Mouse (Mus musculus) thymus, postnatal 10 days (tissue): ENCODE measurements around the gene Sntb2.
"Not testable (repeated sequence)": the region's sequence is repeated elsewhere in the genome, so short reads cannot be mapped to it uniquely, and the experiment has no call there.

ENCODE experiments used
- DNase-seq, 2 experiments: peaks; one replicate each; pipeline ENCODE4 v3.0.0; 2021; ENCODE audit warnings: low spot score in 2 of 2

Sntb2 gene

GRCm38 (mm10) chr8:106972538-106973264 is 37.2 kb downstream of the Sntb2 start:
- no peak for DNase-seq

DNA sequence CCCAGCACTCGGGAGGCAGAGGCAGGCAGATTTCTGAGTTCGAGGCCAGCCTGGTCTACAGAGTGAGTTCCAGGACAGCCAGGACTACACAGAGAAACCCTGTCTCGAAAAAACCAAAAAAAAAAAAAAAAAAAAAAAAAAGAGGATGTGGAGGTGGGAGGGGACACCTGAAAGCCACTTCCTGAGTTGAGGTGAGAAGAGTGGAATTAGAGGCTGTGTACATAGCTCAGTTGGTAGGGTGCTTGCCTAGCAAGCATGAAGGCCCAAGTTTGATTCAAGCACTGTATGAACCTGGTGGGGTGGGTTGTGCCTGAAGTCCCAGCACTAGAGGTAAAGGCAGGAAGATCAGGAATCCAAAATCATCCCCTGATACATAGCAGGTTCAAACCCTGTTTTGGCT is 38.0 kb downstream of the Sntb2 start:
- DNase-seq: not testable (repeated sequence)

DNA sequence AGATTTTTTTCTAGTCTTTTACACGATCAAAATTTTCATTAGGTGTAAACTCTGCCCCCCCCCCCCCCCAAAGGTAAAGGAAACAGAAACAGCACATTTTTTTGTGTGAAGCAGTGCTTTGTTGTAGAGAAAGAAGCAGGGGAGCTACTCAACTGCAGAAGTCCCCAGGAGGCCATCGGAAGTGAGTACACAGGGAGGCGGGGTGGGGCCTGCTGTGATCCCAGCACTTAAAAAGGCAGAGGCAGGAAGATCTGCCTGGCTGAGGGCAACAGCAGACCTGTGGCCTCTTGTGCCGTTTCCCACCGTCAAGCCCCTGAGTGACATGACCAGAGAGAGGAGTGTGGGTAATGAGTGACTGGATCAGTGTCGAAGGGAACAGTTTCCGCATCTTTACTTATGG is 39.2 kb downstream of the Sntb2 start:
- DNase-seq: no peak

GRCm38 (mm10) chr8:106975764-106976163 is 40.2 kb downstream of the Sntb2 start:
- DNase-seq: no peak

DNA sequence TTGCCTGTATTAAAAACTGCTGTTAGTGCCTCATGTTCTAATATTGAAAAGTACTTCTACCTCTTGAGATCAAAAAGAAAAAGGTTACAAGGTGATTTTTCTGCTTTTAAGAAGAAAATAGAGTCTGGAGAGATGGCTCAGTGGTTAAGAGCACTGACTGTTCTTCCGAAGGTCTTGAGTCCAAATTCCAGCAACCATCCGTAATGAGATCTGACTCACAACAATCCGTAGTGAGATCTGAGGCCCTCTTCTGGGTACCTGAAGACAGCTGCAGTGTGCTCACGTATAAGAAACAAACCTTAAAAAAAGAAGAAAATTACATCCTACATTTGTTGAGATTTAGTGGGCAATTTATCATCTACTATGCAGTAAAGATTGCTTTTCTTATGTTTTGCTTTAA is 40.9 kb downstream of the Sntb2 start:
- no peak for DNase-seq

- no peak for DNase-seq
Observed at GRCm38 (mm10) chr8:106978755-106979251, 43.3 kb downstream of the Sntb2 start.

DNA sequence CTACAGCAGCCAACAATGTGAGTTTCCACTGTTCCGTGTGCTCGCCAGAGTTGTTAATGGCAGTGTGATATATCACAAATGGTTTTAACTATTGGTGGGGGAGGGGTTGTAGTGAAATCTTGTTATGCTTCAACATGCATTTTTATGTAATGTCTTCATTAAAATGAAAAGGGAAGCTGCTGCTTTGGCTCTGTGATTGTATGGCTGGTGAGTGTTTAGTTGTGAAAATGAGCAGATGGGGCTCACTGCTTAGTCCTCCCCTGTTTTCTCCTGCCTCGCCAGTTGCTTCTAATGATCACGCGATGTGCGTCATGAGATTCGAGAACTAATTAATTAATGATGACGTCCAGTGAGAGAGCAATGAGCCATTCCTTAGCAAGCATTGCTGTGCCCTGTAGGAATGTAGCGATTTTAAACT is 49.9 kb downstream of the Sntb2 start:
- no peak for DNase-seq

DNA sequence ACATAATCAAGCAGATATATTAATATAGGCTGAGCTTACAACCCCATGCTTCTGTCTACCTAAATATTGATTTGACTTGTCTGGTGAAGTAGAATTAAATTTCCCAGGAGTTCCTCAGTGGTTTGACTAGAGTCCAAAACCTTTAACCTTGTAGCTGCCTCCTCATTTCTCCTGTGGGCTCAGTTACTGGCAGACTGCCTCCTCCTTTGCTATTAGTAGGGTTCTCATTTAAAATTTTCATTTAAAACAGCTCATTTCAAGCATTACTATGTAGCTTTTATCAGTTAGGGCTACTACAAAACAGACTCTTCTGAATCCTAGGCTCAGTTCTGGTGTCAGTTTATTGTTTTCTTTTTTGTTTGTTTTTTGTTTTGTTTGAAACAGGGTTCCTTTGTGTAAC is 50.4 kb downstream of the Sntb2 start:
- no peak for DNase-seq

DNA sequence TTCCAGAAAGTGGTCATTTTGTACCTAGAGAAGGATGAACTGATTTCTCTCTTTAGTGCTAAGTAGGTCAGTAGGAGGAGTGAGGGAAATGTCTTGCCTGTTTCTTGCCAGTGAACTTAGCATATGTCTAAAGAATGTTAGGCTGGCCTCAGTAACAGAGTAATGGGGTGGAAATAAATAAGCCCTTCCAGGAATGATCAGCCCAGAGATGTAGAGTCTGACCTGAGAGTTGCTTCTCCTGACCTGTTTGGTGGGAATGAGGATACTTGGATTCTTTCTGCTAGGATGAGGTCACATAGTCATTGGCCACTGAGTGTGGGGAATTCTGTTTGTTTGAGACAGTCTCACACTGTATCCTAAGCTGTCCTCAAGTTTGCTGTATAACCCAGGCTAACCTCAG is 52.0 kb downstream of the Sntb2 start:
- DNase-seq: no peak

- no peak for DNase-seq
Observed at GRCm38 (mm10) chr8:106991393-106991792, 55.8 kb downstream of the Sntb2 start.

- DNase-seq: not testable (repeated sequence)
Observed at GRCm38 (mm10) chr8:106996339-106996738, 60.8 kb downstream of the Sntb2 start.

- DNase-seq: no peak
Observed at GRCm38 (mm10) chr8:106997416-106997815, 61.9 kb downstream of the Sntb2 start.

- no peak for DNase-seq
Observed at GRCm38 (mm10) chr8:106999068-106999467, 63.5 kb downstream of the Sntb2 start.

DNA sequence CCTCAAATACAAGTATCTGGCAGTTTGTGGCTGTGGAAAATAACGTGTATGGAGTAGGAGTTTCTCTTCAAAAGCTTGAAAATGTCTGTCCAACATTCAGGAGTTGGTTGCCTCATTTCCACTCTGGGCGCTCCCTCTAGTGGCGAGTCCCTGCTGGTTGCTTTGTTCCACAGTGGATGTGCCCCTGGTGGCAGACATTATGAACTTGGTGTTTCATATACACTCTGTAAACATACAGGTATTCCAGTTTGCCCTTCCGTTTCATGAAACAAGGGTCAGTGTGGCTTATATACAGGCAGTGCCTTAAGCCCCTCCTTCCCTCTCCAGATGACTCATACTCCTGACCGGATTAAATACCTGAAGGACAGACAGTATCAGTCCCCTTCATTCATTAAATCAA is 67.0 kb downstream of the Sntb2 start:
- peak; percentile 70 to 90 for DNase-seq

- DNase-seq: no peak
Observed at GRCm38 (mm10) chr8:107007795-107008194, 72.2 kb downstream of the Sntb2 start.

DNA sequence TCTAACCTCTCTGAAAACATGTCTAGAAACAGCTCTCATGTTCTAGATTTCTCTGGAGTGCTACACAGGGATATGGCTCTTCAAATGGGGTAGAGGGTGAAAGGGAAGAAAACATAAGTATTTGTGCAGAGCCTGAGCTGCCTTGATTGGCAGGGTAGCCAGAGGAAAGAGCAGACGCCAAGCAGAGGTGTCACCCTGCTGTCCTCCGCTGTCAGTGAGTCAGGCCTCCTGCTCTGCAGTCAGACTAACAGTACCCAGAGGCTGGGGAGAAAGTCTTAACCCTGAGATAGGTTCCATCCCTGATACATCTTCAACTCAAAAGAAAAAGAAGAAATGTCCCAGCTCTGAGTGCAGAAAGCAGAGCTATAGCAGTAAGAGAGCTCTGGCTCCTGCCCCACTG is 77.1 kb downstream of the Sntb2 start:
- DNase-seq: no peak

GRCm38 (mm10) chr8:107014915-107015314 is 79.4 kb downstream of the Sntb2 start:
- DNase-seq: no peak

DNA sequence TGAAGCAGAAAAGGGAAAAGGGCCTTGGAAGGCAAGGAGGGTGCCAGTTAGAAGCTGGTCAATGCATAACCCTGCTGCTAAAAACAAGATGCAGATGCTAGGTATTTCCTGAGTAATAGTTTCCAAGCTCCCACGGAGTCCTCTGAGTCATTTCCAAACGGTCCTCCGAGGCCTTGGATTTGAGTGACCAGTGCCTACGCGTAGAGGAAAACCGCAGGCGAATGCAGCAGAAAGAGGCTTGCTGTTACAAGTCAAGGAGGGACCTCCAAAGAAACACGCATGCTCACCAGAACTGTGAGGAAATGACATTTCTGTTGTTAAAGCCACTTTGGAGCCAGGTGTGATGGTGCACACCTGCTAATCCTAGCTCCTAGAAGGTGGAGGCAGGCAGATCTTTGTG is 87.9 kb downstream of the Sntb2 start:
- no peak for DNase-seq

- no peak for DNase-seq
Observed at GRCm38 (mm10) chr8:107029310-107029709, 93.8 kb downstream of the Sntb2 start.

- DNase-seq: no peak
Observed at GRCm38 (mm10) chr8:107030058-107030457, 94.5 kb downstream of the Sntb2 start.

DNA sequence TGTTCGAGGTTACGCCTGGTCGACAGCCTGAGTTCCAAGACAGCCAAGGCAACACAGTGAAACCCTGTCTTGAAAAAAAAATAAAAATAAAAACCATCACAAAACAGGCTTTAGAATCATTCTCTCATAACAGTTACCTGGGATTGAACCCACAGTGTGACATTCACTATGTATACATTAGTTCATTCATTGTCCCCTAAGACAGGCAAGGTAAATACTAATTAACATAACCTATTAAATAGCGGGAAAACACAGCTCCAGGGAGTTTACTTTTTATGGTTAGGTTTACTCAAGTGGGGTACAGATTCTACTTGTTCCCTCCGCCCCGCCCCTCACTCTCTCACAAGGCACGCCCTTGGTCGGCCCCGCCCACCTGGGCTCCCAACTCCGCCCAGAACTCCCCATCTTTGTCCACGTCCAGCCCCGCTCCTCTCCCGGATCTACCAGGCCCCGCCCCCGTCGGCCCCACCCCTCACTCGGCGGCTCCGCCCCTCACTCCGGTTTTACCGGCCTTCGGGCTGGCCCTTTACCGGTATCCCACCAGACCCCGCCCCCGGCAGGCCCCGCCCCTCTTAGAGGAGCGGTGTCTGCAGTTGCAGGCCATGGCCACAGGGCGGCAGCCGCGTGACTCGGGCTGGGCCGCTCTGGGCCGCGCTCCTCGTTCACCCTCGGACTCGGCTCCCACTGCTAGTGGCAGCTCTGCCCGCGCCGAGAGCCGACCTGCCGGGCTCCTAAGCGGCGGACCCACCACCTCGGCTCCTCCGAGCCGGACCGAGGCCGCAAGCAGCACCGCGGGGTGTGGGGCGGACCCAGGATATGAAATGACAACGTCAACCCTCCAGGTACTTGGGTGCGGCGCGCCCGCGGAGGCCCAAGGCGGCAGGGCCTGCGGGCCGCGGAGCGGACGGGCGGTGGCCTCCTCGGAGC is 95.4 kb downstream of the Sntb2 start, which contains the start of gene Vps4a:
Gene Vps4a, plus strand, starts transcription at position 573 of the 927 bp plus-strand sequence.
- peak; percentile 90 to 97 for DNase-seq

- DNase-seq: no peak
Observed at GRCm38 (mm10) chr8:107031577-107032090, 96.1 kb downstream of the Sntb2 start.
